Mouse (Mus musculus): ENCODE data around the gene Sobp. TPM values are rescaled to one million over a fixed set of nuclear protein-coding genes. Genes with fewer than 3 reads are reported as not detected.

Sobp gene
- polyA plus RNA-seq, 1 experiment from 2014 or later: 1.9 TPM

DNA sequence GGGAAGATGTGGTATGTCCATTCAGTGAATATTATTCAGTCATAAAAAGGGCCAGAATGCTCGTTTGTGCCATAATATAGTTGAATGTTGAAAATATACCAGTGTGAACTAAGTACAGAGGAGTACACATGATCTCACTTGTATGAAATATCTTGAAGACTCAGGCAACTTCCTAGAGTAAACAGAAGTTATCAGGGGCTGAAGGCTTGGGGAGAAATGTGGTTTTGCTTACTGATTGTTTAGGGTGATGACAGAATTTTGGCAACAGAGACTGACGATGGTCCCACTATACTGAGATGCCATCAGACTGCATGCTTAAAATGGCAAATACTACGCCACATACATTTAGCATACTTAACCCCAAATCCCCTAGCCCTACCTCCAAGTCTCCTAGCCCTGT is 132.5 kb downstream of the Sobp start:
- ATAC-seq (replicated peaks; ENCODE audit: extremely low read depth, insufficient read depth, low FRiP score): no peak
- Histone ChIP-seq H3K4me1 (ENCODE audit: control insufficient read depth, insufficient read depth, low read length) (peaks cover 29% of the 10 kb centered on the region), H3K27ac (ENCODE audit: low read length) (no peak overlapping the region), H3K4me3 (ENCODE audit: low read length) (no peak overlapping the region), H3K27me3 (ENCODE audit: control insufficient read depth, insufficient read depth, low read length) (no peaks in the 10 kb centered on the region), H3K36me3 (ENCODE audit: control insufficient read depth, insufficient read depth) (no peaks in the 10 kb centered on the region), H3K4me2 (ENCODE audit: low read depth, low read length) (no peak overlapping the region), H3K9me3 (replicated peaks; ENCODE audit: control insufficient read depth, low read length) (no peaks in the 10 kb centered on the region), H3K9ac (ENCODE audit: low read length) (no peak overlapping the region)
- WGBS: 53% methylated on average over 3 of the region's 3 CpGs

DNA sequence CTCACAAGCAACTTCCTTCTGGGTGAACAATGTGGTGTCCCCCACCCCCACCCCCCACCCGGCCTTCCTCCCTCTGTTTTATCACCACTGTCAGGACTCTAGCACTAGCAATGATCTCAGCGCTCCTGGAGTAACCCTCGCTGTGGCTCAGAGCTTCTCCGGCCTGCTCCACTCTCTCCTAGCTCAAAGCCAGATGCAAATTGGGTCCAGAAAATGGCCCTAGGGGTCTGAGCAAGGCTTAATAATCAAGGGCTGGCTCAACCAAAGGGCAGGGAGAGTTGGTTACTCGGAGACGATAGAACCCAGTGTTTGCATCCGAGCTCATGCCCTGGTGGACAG is 136.9 kb downstream of the Sobp start:
- no peak for ATAC-seq (replicated peaks; ENCODE audit: extremely low read depth, insufficient read depth, low FRiP score)
- no peaks in the 10 kb centered on the region for H3K9me3 ChIP-seq (replicated peaks; ENCODE audit: control insufficient read depth, low read length)
- H3K27me3 ChIP-seq (ENCODE audit: control insufficient read depth, insufficient read depth, low read length): no peaks in the 10 kb centered on the region
- no peak overlapping the region for H3K27ac ChIP-seq (ENCODE audit: low read length)
- no peak overlapping the region for H3K9ac ChIP-seq (ENCODE audit: low read length)
- H3K36me3 ChIP-seq (ENCODE audit: control insufficient read depth, insufficient read depth): no peaks in the 10 kb centered on the region
- no peak overlapping the region for H3K4me3 ChIP-seq (ENCODE audit: low read length)
- WGBS: 48% methylated on average over 7 of the region's 7 CpGs
- H3K4me2 ChIP-seq (ENCODE audit: low read depth, low read length): no peak overlapping the region
- peaks cover 25% of the 10 kb centered on the region for H3K4me1 ChIP-seq (ENCODE audit: control insufficient read depth, insufficient read depth, low read length)

DNA sequence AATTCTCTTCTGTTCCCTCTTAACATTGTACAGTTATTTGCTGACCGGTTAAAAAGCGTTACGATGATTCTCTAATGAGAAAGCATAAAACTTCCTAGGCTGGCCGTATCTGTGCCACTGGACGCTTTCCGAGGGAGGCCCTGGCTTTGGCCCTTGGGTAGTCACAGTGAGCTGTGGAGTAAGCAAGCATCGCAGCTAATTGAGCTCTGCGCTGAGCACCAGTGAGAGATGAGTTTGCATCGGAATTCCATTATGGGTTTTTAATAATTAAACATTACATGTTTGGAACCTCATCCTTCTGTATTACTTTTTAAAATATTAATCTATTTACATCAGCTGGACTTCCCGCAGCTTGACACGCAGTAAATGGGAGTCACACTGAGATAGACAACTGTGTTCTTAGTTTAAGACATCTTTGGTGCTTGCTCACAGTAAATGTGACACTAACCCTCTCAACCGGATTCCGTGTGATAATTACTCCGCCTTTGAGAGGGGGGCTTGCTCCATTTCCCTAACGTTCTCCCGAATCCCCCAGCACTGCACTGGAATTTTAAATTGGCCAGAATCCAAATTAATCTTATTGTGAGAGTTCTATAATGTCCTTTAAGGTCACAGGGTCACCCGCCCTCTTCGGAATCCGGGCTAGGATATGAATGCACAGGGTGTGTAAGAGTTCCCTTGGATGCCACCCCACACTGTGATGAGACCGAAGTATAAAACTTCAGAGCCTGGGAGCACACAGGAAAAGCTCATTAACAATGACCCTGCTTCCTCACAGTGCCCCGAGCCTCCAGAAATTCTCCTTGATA is 137.5 kb downstream of the Sobp start:
- no peaks in the 10 kb centered on the region for H3K27me3 ChIP-seq (ENCODE audit: control insufficient read depth, insufficient read depth, low read length)
- no peaks in the 10 kb centered on the region for H3K36me3 ChIP-seq (ENCODE audit: control insufficient read depth, insufficient read depth)
- 74% methylated on average over 21 of the region's 21 CpGs for WGBS
- no peak overlapping the region for H3K9ac ChIP-seq (ENCODE audit: low read length)
- H3K9me3 ChIP-seq (replicated peaks; ENCODE audit: control insufficient read depth, low read length): no peaks in the 10 kb centered on the region
- H3K27ac ChIP-seq (ENCODE audit: low read length): no peak overlapping the region
- peaks cover 24% of the 10 kb centered on the region for H3K4me1 ChIP-seq (ENCODE audit: control insufficient read depth, insufficient read depth, low read length)
- ATAC-seq (replicated peaks; ENCODE audit: extremely low read depth, insufficient read depth, low FRiP score): no peak
- H3K4me2 ChIP-seq (ENCODE audit: low read depth, low read length): no peak overlapping the region
- H3K4me3 ChIP-seq (ENCODE audit: low read length): no peak overlapping the region

DNA sequence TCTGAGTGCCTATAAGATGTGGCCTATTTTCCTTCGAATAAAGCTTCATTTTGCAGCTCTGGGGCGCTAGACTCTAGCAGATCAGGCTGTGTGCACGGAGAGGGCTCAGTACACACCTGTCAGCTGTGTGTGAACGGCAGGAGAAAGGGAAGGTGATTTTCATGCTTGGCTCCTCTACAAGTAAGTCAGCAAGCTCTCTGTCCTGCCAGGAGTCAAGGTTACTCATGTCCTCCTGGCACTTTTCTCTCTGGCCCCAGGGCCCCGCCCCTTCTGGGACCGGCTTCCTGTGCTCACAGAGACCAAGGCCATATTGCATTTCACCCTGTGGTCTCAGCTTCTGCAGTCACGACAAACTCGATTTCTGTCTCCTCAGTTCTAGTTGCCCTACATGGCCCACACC is 138.8 kb downstream of the Sobp start:
- H3K9me3 ChIP-seq (replicated peaks; ENCODE audit: control insufficient read depth, low read length): no peaks in the 10 kb centered on the region
- no peak overlapping the region for H3K4me3 ChIP-seq (ENCODE audit: low read length)
- H3K27me3 ChIP-seq (ENCODE audit: control insufficient read depth, insufficient read depth, low read length): no peaks in the 10 kb centered on the region
- H3K27ac ChIP-seq (ENCODE audit: low read length): peak overlapping the region; percentile 66
- H3K4me2 ChIP-seq (ENCODE audit: low read depth, low read length): no peak overlapping the region
- WGBS: 58% methylated on average over 8 of the region's 8 CpGs
- no peak for ATAC-seq (replicated peaks; ENCODE audit: extremely low read depth, insufficient read depth, low FRiP score)
- H3K4me1 ChIP-seq (ENCODE audit: control insufficient read depth, insufficient read depth, low read length): peaks cover 24% of the 10 kb centered on the region
- no peak overlapping the region for H3K9ac ChIP-seq (ENCODE audit: low read length)
- no peaks in the 10 kb centered on the region for H3K36me3 ChIP-seq (ENCODE audit: control insufficient read depth, insufficient read depth)

DNA sequence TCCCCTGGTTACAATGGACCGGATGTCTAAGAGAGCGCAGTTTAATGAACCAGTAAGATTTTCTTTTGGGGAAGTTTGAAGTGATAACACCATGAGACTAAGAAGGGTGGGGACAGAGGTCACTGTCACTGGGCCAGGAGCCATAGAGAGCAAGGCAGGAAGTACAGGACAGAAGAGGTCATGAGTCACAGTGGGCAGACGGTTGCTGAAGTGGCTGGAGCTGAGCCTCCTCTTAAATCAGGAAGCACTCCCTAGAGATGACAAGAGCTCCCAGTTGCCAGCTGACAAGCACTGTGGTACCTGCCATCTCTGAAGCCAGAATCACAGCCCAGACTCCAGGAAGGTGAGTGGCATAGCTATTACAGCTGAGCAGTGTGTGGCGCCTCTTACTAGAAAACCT is 139.5 kb downstream of the Sobp start:
- Histone ChIP-seq H3K4me1 (ENCODE audit: control insufficient read depth, insufficient read depth, low read length) (peaks cover 24% of the 10 kb centered on the region), H3K4me3 (ENCODE audit: low read length) (no peak overlapping the region), H3K9me3 (replicated peaks; ENCODE audit: control insufficient read depth, low read length) (no peaks in the 10 kb centered on the region), H3K4me2 (ENCODE audit: low read depth, low read length) (no peak overlapping the region), H3K27ac (ENCODE audit: low read length) (peak overlapping the region; percentile 66), H3K36me3 (ENCODE audit: control insufficient read depth, insufficient read depth) (no peaks in the 10 kb centered on the region), H3K27me3 (ENCODE audit: control insufficient read depth, insufficient read depth, low read length) (no peaks in the 10 kb centered on the region), H3K9ac (ENCODE audit: low read length) (no peak overlapping the region)
- WGBS: 49% methylated on average over 4 of the region's 4 CpGs
- peak; percentile 72 for ATAC-seq (replicated peaks; ENCODE audit: extremely low read depth, insufficient read depth, low FRiP score)

DNA sequence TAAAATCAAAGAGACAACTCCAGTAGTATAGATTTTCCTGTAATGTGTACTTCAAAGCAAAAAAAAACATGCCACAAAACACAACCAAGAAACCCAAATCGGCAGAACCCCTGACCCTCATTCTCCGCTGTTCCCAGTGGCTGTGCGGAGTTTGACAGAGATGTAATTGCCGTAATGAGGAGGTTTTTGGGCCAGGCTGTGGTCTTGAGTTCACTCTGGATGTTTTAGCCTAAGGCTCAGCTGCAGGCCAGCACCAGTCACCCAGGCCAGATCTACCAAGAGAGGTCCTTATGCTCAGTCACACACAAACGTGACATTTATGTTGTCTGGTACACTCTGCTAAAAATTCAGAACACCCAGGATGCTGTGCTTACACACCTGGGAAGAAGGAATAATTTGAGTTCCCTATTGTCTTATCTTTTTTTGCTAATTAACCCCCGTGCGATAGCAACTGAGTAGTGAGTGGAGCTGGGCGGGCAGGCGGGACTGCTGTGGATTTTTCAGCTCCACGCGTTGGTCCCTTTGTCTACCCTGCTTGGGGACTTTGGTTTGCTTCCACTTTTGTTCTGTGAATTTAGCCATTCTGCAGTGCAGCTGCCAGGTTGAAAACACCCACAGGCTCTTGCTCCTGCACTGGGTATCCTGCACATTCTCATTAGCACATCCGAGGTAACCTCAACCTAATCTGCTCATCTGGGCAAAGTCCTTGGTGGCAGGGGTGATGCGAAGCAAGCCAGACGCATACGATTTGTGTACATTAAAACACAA is 140.7 kb downstream of the Sobp start:
- Histone ChIP-seq H3K9me3 (replicated peaks; ENCODE audit: control insufficient read depth, low read length) (no peaks in the 10 kb centered on the region), H3K36me3 (ENCODE audit: control insufficient read depth, insufficient read depth) (no peaks in the 10 kb centered on the region), H3K4me3 (ENCODE audit: low read length) (no peak overlapping the region), H3K4me1 (ENCODE audit: control insufficient read depth, insufficient read depth, low read length) (peaks cover 24% of the 10 kb centered on the region), H3K27ac (ENCODE audit: low read length) (no peak overlapping the region), H3K27me3 (ENCODE audit: control insufficient read depth, insufficient read depth, low read length) (no peaks in the 10 kb centered on the region), H3K4me2 (ENCODE audit: low read depth, low read length) (no peak overlapping the region), H3K9ac (ENCODE audit: low read length) (no peak overlapping the region)
- 79% methylated on average over 15 of the region's 15 CpGs for WGBS
- ATAC-seq (replicated peaks; ENCODE audit: extremely low read depth, insufficient read depth, low FRiP score): no peak

DNA sequence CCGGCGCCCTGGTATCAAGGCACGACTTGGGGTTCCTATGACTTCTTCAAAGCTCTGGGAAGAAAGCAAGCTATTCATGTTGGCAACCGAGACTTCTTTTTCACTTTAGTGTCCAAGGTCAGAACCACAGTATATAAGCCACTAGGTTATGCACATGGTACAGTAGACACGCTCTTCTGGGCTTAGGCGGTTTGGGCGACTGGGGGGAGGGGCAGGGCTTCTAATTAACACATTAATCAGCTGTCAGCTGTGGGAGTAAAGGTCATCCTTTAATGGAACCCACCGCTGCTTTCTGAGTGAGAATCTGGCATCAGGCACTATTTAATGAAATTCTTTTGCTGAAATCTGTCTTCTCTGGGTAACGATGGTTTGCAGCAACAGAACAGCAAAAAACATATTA is 147.3 kb downstream of the Sobp start:
- Histone ChIP-seq H3K9me3 (replicated peaks; ENCODE audit: control insufficient read depth, low read length) (no peaks in the 10 kb centered on the region), H3K4me1 (ENCODE audit: control insufficient read depth, insufficient read depth, low read length) (peaks cover 2% of the 10 kb centered on the region; the same call in 1 of the 2 replicates), H3K4me2 (ENCODE audit: low read depth, low read length) (no peak overlapping the region), H3K27me3 (ENCODE audit: control insufficient read depth, insufficient read depth, low read length) (peaks cover 14% of the 10 kb centered on the region), H3K9ac (ENCODE audit: low read length) (no peak overlapping the region), H3K27ac (ENCODE audit: low read length) (no peak overlapping the region), H3K36me3 (ENCODE audit: control insufficient read depth, insufficient read depth) (no peaks in the 10 kb centered on the region), H3K4me3 (ENCODE audit: low read length) (no peak overlapping the region)
- WGBS: 61% methylated on average over 9 of the region's 9 CpGs
- ATAC-seq (replicated peaks; ENCODE audit: extremely low read depth, insufficient read depth, low FRiP score): no peak

DNA sequence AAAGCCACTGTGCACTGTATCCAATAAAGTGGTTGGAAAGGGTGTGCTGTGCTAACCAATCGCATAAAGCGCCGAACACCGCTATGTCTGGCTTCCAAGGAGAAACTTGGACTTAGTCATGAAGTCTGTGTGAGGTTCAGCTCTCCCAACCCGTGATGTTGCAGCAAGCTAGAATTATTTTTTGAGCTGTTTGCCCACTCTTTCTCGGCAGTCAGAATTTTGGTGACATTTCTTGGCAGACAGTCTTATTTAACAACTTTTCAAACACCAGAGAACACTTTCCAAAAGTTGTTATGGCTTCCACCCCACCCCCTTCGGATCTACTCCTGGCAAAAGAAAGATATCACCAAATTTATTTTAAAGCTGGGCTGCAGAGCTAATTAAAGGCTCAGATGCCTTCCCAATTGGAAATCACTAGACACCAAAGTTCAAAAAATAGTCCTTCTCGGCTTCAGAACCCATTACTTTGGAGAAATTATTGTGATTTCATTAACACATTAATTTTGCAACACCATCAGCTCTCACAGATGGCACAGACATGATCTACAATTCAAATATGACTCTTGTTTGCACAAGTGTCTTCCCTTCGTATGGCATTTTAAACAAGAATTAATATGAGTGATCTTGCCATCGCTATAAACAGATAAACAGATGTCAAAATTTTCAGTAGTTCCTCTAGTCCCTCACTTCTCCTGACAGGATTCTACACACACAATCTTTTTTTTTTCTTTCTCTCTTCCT is 150.7 kb downstream of the Sobp start:
- ATAC-seq (replicated peaks; ENCODE audit: extremely low read depth, insufficient read depth, low FRiP score): no peak
- no peaks in the 10 kb centered on the region for H3K36me3 ChIP-seq (ENCODE audit: control insufficient read depth, insufficient read depth)
- H3K4me3 ChIP-seq (ENCODE audit: low read length): no peak overlapping the region

More for the DNA sequence above, 150.7 kb downstream of the Sobp start:
- Histone ChIP-seq H3K4me2 (ENCODE audit: low read depth, low read length) (no peak overlapping the region), H3K4me1 (ENCODE audit: control insufficient read depth, insufficient read depth, low read length) (peaks cover 7% of the 10 kb centered on the region), H3K9me3 (replicated peaks; ENCODE audit: control insufficient read depth, low read length) (no peaks in the 10 kb centered on the region), H3K27me3 (ENCODE audit: control insufficient read depth, insufficient read depth, low read length) (peaks cover 35% of the 10 kb centered on the region), H3K9ac (ENCODE audit: low read length) (no peak overlapping the region), H3K27ac (ENCODE audit: low read length) (no peak overlapping the region)
- WGBS: 83% methylated on average over 10 of the region's 10 CpGs
